Mouse (Mus musculus) layer of hippocampus, postnatal 10 days (tissue): ENCODE measurements around the gene Dennd2c. TPM values are rescaled to one million over a fixed set of nuclear protein-coding genes. Genes with fewer than 3 reads are reported as not detected.

Experiments
- DNase-seq, 2 experiments: peaks; one replicate each; pipeline ENCODE4 v3.0.0; 2021; ENCODE audit warnings: low spot score in 2 of 2
- long read RNA-seq: library from polyadenylated mRNA; stranded (forward); transcript quantifications from one replicate; pipeline ENCODE4 v2.0.0, GENCODE M21; 2023
- total RNA-seq, 2 experiments: library from RNA; stranded (reverse); gene quantifications; 2 replicates each; pipeline ENCODE4 v1.2.3; 2021

Dennd2c gene
- 1 to 10 TPM in 1 of 2 experiments, under 1 TPM in 1; 0.89 to 1.3 TPM for total RNA-seq
- long read RNA-seq, partial matches to known transcripts, result 0 of 1 reads
- long read RNA-seq, other reads (novel, unspliced or antisense), result 1 of 1 reads

DNA sequence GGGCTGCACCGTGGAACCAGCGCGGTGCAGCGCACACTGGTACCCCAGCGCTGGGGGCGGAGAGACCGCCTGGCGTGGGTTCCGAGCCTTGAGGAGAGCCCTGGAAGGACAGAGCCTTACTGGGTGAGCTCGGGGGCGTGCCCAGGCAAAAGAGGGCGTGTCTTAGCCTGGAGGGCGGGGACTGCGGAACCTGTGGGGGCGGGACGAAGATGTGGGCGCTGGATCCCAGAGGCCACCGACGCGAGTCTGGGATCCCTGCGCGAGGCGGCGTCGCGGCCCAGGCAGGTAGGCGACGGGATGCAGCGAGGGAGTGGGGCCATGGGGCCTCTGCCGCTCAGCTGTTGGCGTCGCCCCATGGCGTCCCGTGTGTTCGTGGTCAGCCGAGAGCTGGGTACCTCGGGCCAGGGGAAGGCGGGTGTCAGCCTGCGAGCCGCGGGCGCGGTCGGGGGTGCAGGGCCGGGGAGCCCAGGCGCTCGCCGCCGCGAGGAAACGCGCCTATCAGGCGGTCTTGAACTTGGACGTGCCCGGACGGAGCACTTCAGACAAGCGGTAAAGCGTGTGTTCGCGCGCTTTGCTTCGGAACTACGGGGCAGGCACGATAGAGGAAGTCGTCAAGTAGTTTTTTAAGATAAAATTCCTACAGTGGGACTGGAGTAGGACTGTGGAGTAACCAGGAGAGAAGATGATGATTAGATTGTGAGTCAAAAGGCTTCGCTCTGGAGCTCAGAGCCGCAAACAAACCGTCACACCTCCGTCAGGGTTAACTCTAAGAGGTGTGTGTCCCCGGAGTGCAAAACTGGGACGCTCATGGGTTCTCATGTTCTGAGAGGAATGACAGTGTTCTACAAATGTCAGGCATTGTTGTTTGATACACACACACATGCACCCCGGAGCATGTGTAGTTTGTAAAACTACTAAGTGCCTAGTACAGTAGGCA is at the start of gene Dennd2c:
Gene Dennd2c (plus strand): TSS at position 151 of the 937 bp plus-strand sequence.
- peak; percentile 83 to 86 for DNase-seq

DNA sequence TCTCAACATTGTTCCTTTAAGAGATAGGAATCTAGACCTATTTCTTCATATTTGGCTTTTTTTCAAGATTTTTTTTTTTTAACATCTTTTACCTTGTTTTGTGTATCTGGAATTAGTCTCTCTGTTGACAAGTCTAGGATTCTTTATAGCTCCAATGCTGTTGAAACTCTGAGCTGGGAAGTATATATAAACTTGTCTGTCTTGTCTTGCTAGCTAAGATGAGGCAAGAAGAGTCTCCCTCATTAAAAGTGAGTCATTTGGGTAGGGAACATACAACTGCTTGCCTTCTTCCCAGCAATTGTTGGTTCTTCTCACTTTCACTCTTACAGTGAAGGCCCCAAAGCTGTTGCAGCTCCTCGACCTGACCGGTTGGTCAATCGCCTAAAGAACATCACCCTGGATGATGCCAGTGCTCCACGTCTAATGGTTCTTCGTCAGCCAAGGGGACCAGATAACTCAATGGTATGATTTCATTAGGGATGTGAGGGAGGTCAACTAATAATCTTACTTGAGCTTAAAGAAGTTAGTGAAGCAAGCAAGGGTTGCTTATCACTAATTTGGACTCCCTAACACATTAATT is 46.3 kb upstream of the Dennd2c start:
- DNase-seq, result no peak

DNA sequence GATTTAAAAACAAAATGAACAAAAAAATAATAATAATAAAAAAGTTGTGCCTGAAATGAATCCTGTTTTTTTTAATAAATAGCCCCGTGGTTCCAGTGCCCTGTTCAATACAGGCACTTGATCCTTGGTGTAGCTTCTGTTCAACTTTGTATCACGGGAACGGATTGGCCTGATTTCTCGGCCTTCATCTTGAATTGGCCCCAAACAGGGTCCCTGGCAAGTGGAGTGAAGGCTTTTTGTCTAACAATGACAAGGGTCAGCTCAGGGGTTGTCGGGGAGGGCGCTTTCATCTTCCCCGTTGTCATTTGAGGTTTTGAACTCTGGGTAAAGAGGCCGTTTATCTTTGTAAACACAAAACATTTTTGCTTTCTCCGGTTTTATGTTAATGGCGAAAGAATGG is 44.7 kb upstream of the Dennd2c start:
- DNase-seq, result peak in 1 of 2 experiments; percentile 22

DNA sequence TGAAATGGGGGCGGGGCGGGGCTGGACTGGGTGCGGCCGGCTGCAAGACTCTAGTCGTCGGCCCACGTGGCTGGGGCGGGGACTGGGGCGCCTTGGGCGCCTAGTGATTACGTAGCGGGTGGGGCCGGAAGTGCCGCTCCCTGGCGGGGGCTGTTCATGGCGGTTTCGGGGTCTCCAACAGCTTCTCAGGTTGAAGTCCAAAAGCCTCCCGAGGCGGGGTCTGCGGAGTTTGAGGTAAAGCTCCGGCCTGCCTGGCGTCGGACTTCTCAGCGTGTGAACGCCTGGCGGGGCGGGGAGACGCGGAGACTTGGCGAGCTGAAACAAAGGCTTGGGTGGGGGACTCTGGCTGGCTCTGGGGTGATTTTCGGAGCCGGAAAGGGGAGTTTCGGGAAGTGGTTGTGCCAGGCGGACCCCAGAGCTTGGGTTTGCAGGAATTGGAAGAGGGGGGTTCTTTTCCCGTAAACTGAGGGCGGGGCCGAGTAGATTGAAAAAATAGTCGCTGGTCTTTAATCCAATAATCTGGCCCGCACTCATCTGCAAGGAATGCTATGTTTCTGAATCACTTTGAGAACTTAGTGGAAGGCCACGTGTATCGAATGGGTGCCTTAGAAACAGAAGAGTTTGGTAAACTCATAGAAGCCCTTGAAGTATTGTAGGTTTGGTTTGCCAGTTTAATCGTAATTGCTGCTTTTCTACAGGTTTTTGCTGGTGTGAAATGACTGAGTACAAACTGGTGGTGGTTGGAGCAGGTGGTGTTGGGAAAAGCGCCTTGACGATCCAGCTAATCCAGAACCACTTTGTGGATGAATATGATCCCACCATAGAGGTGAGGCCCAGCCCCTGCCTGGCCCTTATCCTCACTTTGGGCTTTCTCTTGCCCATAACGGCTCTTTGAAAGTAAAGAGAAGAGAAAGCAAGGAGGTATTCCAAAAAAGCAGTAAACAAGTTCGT is 43.9 kb upstream of the Dennd2c start, which contains the start of gene Nras:
Gene Nras (plus strand): TSS at position 79 of the 951 bp plus-strand sequence.
- peak; percentile 94 for DNase-seq

DNA sequence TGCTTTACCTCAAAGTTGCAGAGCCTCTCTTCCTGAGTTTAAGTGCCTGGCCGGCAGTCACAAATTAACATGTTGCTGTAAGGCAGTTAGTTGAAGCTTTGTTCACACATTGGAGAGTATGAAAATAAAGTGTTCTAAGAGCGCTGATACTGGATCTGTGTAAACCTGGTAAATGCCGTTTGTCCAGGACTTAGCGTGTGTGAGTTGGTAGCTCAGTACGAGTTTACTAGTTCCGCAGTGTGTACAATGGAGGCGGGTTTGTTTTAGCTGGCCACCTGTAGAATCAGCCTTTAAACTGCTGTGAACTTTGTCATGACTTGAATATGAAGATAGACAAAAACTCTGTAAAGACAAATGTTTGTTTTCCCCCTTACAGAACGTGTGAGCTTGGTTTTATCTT is 35.5 kb upstream of the Dennd2c start:
- no peak for DNase-seq

DNA sequence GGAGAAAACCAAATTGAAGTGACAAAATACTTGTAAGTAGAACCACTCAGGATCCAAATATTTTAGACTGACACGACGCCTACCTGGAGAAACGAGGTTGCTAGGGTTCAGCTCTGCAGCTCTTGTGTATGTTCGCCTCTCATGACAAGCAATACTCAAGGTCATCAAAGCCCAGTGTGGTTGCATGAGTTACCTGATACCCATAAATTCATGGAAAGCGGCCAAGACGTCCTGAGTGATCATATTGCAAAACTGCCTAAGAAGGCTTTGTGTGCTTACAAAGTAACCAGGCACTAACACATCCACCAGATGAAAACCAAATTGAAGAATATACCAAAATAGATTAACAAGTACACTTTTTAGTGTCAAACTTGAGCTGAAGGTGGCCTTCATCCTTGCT is 33.4 kb upstream of the Dennd2c start:
- no peak for DNase-seq

DNA sequence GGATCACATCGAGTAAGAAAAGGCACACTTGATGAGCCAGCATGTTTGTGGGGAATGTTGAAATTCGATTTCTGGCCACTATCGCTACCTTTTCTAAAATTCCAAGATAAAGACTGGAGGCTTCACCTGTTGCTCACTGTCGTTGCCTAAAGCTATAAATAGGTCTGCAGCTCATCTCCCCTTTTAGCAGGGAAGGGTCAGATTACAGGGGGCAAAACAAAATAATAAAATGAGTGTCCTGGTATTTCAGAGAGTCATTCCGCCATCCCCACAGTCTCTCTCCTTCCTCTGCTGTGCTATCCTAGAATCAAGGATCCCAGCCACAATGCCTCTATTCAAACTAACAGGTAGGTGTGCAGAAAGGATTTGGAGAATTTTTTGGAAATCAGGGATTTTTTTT is 28.6 kb upstream of the Dennd2c start, which contains the start of gene Ampd1:
Gene Ampd1 (plus strand): TSS at position 244 of the 400 bp plus-strand sequence.
- no peak for DNase-seq

DNA sequence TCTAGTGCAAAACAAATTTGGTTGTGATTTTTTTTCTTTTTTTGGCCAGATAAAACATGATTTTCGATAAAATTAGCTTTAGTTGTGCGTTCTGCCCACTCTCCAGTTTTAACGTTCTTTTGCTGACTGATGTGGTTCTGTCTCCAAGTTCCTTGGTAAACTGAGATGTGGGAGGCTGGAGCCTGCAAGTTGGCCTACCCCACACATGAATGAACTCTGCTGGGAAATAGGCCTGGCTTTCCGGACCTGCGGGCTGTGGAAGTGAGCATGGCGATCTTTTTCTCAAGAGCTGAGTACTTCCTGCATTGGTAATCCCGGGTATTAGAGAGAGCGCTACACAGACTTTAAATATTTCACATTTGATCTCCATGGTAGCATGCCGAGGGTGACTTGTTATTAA is 26.5 kb upstream of the Dennd2c start:
- DNase-seq, result no peak

DNA sequence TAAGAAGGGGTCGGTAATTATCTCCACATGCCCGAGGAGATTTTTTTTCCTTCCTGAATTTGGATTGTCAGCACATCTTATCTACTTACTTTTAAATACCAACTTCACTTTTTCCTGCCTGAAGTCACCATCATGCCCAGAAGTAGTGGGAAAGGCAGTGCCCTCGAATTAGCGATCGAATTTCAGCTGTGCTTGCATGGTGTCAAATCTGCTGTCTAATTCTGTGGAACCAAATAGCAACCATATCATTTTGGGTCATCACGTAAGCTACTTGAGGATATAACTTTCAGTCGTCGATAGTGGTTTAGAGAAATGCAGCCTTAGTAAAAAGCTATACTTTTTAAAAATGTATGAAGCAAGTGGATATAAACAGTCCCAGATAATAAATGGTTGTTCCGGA is 25.9 kb upstream of the Dennd2c start:
- DNase-seq, result no peak

DNA sequence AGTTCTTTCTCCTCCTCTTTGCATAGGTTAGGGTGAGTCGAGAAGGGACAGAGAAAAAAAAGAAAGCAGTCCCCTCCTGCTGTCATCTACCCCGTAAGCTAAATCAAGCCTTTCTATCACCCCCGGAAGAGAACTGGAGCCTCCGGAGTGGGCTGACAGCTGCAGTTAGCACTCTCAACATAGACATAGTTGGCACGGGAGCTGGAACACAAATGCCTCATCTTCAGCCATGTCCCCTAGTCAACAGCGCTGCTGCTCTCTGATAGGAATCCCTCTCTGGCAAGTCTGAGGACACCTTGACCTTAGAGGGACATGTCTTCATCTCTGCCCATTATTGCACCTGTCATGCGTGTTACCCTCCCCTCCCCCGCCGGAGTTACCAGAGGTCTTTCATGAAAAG is 23.1 kb upstream of the Dennd2c start:
- DNase-seq, result peak in 1 of 2 experiments; percentile 6

DNA sequence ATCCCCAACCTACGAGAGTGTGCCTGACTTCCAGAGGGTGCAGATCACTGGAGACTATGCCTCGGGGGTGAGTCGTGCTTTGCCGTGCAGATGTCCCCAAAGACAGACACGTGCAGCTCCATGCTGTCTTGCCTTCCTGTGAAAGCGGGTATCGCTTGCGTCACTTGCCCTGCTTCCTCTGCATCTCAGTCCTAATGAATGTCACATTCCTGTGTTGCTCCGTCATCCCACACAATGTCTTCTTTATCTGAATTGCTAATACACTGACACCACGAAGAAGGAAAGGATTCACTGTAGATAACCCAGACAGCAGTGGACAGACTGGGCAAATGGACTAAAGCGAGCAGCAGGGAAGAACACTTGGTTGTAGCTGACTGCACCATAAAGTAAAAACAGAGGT is 21.4 kb upstream of the Dennd2c start:
- DNase-seq, result no peak

DNA sequence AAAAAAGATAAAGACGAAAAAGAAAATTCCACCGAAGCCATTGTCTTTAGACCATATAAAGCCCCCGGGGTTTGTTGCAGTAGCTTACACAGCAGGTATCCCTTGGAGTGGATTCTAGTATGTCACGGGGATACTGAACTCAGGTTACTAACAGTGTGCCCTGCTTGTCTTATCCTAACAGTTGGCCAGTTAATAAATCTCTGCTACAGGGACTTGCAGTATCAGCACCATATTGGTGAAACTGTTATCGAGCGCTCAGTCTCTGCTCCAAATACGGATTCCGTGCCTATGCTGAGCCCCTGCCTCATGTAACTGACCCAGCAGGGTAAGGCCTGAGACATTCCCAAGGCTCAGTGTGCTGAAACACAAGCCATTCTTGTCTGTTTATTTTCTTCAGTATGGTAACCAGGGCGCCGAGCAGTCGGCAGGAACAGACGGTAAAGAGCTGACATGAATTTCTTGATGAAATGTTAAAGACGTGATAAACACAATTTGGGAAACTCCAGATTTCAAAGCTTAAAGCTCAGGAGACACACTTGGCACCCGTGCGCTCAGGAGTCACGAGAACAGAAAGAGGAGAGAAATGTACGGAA is 20.4 kb upstream of the Dennd2c start:
- DNase-seq, result peak in 1 of 2 experiments; percentile 6

DNA sequence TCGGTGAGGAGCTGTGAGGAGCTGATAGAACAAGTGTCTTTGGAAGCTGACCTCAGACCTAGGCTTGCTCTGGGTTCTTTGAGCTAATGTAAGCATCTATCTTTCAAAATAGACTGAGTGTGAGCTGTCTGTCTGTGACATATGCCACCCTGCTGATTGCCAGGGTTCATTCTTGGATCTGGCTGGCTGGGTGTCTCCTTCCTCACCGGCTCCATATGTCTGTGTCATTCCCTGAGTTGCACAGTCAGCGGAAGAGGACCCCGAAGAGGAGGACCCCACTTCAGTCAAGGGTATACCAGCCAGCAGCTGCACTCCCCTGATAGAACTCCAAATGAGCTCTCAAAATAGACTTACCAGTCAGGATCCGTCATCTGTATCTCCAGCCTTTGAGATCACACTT is 19.6 kb upstream of the Dennd2c start:
- no peak for DNase-seq

DNA sequence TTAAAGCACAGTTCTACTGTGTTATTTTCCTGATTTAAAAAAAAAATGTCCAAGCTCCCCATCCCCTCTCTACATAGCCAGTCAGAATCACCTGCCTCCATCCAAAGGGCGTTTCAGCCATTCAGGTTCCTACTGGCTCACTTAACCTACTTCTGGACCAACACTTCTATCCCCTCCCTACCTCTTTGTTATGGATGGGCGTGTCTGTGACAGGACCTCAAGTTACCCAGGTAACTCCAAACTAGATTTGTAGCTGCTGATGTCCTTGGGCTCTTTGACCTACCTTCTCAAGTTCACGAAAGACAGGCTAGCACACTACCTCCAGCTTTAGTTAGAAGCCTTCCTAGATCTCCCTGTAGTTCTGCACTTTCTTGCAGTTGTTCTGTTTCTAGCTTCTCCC is 16.4 kb upstream of the Dennd2c start:
- DNase-seq, result no peak

DNA sequence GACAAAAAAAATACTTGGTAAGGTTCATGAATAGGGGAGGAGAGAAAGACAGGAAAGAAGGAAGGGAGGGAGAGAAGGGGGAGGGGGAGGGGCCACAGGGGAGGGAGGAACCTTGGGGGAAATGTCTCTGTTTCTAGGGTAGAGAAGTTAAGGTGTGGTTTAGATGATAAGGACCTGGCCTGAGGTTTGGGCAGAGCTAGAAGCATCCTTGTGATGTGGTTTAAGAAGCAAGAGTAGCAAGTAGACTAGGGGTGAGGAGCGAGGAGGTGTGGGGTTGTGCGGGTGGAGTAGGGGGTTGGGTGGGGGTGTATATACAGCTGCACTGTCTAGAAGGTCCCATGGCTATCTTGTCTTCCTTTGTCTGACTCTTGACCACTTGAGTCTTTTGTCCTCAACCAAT is 10.7 kb upstream of the Dennd2c start:
- no peak for DNase-seq

DNA sequence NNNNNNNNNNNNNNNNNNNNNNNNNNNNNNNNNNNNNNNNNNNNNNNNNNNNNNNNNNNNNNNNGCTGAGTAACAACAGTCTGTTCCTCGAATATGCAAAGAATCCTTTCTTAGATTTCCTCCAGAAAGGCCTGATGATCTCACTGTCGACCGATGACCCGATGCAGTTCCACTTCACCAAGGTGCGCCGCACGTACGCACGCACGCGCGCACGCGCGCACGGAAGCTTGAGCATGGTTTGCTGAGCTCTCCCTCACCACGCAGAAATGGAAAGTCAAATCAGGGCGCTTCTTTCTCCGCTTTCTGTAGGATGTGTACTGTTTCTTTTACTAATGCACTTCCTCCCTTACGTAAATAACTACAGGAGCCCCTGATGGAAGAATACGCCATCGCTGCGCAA is 3.7 kb upstream of the Dennd2c start:
- DNase-seq, result no peak

DNA sequence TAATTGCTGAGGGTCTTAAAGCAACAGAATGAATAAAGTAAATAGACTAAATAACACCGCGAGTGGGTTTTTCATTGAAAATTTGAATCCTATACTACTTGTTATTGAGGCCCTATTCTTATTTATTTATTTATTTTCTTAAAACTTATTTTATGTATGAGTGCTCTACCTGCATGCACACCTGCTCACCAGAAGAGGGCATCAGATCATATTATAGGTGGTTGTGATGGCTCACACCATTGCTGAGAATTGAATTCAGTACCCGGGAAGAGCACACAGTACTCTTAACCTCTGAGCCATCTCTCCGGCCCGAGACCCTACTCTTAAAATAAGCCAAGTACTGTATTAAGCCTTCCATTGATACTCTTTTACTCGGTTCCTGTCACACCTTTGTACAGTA is 2.7 kb upstream of the Dennd2c start:
- no peak for DNase-seq

DNA sequence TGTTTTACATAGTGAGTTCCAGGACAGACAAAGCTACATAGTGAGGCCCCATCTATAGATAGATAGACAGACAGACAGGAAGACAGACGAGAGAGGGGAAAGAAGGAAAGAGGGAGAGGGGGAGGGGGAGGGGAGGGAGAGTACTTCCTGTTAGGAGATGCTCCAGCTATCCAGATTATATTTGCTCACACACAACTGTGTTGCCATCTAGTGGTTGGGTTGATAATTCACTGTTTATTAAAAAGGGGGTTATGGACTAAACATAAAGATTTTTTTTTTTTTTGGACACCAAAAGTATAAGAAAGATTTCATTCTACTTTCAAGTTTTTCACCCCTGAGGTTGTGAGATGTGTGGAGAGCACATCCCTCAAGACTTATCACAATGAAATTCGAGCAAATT is 1.7 kb upstream of the Dennd2c start:
- DNase-seq, result no peak

DNA sequence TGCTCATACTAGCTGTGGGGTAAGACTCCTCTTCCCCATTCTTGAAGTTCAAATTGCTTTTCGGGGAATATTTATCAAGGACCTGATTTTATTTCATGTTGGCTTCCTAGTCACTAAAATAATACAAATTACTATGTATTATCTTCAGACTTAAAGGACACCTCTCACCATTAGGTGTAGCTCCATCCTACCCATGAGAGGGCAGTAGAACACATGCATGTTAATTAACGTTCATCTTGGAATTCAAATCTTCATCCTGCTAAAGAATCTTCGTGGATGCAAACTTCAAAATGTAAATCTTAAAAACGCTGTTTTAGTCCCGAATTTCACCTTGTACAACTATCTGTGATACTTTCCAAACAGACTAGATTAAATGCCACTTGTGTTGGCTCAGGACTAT is 1.2 kb upstream of the Dennd2c start:
- DNase-seq, result no peak

DNA sequence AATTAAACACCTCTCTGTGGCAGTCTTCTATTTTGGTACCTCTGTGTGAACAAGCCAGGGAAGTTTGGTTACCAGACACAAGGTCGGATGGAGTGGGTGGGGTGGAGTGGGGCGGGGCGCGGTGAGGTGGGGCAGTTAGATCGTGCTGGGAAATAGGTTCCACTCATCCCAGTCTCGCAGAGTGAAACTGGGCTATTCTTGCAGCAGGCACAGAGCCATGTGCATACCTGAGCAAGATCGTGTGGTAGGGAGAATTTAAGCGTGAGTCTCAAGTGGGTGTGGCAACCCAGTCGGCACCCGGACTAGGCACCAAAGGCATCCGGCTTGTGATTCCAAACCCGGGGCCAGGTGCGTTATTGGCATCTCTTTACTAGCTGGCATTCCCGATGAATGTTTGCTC is 495 bp upstream of the Dennd2c start:
- no peak for DNase-seq
